Mouse (Mus musculus): ENCODE measurements around the gene Trak1.

GRCm38 (mm10) chr9:121348476-121348875 is 51.2 kb downstream of the Trak1 start:
- no peak for TF ChIP-seq CTCF (conservative IDR thresholded peaks at IDR 0.05; ENCODE audit: low read length)
- no peak for TF ChIP-seq POU5F1 (IDR thresholded peaks at IDR 0.05; ENCODE audit: borderline replicate concordance, low read length)

All from E14TG2a.4 (cell line).